Mouse (Mus musculus) erythroblast, embryonic 14.5 days (primary cell): ENCODE data around the gene Rnf114. TPM values are rescaled to one million over a fixed set of nuclear protein-coding genes. Genes with fewer than 3 reads are reported as not detected.

ENCODE experiments used
- H3K27me3 ChIP-seq: 2 replicates; pipeline ENCODE4 v1.6.1; 2012; ENCODE audit warnings: inconsistent platforms; ENCODE audit not compliant: control insufficient read depth
- H3K36me3 ChIP-seq: 2 replicates; pipeline ENCODE4 v1.6.1; 2012; ENCODE audit warnings: mild to moderate bottlenecking, inconsistent platforms; ENCODE audit not compliant: control insufficient read depth
- H3K4me1 ChIP-seq: 2 replicates; pipeline ENCODE4 v1.6.1; 2012; ENCODE audit warnings: inconsistent platforms; ENCODE audit not compliant: control insufficient read depth
- H3K4me3 ChIP-seq: replicated peaks from 2 replicates; pipeline ENCODE3; 2012; ENCODE audit warnings: moderate library complexity, mild to moderate bottlenecking, inconsistent platforms
- H3K9me3 ChIP-seq: 2 replicates; pipeline ENCODE4 v1.6.1; 2012; ENCODE audit warnings: low read length, inconsistent platforms, mixed read lengths; ENCODE audit not compliant: control insufficient read depth
- GATA1 ChIP-seq: IDR thresholded peaks from 2 replicates; pipeline ENCODE4 v1.6.1; 2012; ENCODE audit warnings: low read length, inconsistent platforms, mixed read lengths
- TAL1 ChIP-seq: IDR thresholded peaks from 3 replicates; pipeline ENCODE4 v1.6.1; 2012; ENCODE audit warnings: low read length, inconsistent platforms, mixed read lengths
- polyA plus RNA-seq: library from polyadenylated mRNA; stranded (reverse); fragments of >175 nt; gene quantifications from 2 replicates; pipeline ENCODE4 v1.2.3, GENCODE M21; 2012

Rnf114 gene
- polyA plus RNA-seq, 1 experiment: 0.89 TPM

DNA sequence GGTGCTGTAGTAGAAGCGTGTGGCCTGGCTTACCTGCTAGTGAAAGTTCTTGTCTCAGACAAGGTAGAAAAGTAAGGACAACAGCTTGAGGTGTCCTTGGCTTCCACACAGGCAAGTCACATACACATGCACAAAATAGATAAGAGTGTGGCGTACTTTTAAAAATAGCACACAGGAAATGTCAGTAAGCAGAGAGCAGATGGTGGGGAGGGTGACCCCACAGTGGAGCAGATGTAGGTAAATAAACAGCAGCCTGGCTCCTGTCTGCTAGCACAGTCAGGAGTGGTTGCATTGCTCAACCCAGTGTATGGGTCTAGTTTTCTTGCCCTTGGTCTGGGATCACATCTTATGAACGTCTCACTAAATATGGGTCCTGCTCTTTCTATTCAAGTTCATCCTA, 18.0 kb downstream of the Rnf114 start:
- peaks cover 92% of the 10 kb centered on the region for H3K36me3 ChIP-seq
- no peaks in the 10 kb centered on the region for H3K27me3 ChIP-seq
- peaks cover 29% of the 10 kb centered on the region for H3K4me1 ChIP-seq
- no peak overlapping the region for H3K4me3 ChIP-seq
- TF ChIP-seq TAL1: no peak
- TF ChIP-seq GATA1: no peak
- H3K9me3 ChIP-seq: no peaks in the 10 kb centered on the region

DNA sequence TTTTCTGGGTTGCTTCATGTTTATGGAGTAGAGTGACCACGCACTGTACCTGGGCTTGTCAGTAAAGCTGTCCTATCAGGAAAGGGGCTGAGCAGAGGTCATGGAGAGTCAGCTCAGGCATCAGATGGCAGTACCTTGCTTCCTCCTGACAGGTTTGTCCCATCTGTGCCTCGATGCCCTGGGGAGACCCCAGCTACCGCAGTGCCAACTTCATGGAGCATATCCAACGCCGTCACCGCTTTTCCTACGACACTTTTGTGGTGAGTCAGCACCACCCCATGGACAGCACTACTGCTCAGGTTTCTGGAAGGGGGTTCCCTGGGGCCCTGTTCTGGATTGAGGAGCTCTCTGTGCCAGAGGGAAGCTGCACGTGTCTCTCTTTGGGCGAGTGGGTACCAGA, 19.9 kb downstream of the Rnf114 start:
- Histone ChIP-seq H3K4me3 (no peak overlapping the region), H3K9me3 (no peaks in the 10 kb centered on the region), H3K36me3 (peaks cover 96% of the 10 kb centered on the region), H3K4me1 (peaks cover 16% of the 10 kb centered on the region), H3K27me3 (no peaks in the 10 kb centered on the region)
- TF ChIP-seq GATA1 (no peak), TAL1 (no peak)

DNA sequence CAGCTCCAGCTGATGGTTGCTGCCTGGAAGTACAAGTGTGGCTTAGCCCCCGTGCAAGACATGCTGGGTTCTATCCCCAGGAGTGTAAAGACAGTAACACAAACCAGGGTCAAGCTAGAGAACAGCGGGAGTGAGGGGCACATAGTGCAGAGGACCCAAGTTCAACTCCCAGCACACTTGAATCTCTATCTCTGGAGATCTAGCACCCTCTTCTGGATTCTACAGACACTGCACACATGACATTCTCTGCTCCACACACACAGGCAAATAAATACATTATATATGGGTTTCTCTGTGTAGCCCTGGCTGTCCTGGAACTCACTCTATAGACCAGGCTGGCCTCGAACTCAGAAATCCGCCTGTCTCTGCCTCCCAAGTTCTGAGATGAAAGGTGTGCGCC, 20.5 kb downstream of the Rnf114 start:
- H3K9me3 ChIP-seq: no peaks in the 10 kb centered on the region
- H3K36me3 ChIP-seq: peaks cover 95% of the 10 kb centered on the region
- no peak for TF ChIP-seq GATA1
- no peak for TF ChIP-seq TAL1
- no peak overlapping the region for H3K4me3 ChIP-seq
- H3K27me3 ChIP-seq: no peaks in the 10 kb centered on the region
- H3K4me1 ChIP-seq: peaks cover 15% of the 10 kb centered on the region

DNA sequence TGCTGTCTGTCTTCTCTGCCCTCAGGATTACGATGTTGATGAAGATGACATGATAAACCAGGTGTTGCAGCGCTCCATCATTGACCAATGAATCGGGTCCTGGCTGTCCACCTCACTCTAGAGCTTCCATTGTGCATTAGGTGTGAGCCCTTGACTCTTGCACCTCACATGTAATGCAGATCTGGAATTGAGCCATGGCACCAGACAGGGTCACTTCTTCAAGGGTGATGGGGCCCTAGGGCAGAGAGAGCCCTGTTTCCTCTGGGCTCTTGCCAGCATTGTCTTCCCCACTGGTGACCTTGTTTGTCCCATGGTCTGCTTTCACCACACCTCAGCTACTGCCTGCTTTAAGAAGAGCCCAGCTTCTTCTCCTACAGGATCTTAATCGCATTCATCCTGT, 22.2 kb downstream of the Rnf114 start:
- Histone ChIP-seq H3K4me3 (no peak overlapping the region), H3K9me3 (no peaks in the 10 kb centered on the region), H3K27me3 (no peaks in the 10 kb centered on the region), H3K36me3 (peaks cover 83% of the 10 kb centered on the region), H3K4me1 (peaks cover 10% of the 10 kb centered on the region)
- no peak for TF ChIP-seq GATA1
- no peak for TF ChIP-seq TAL1

DNA sequence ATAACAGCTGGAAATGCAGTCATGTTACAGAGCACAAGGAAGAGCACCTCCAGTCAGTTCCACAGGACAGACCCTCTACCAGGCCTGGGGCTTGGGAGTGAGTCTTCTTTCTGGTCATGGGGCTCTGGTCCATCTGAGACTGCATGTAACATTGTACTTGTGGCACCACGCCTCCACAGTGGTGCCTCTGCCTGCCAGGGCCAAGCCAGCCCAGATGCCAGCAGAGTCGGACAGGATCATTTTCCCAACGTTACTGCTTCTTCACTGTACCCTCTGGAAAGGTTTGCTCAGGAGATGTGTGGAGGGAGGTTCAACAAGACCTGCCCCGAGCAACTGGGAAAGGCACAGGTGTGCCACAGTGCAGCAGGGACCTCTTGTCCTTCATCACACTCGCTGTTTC, 23.2 kb downstream of the Rnf114 start:
- no peak overlapping the region for H3K4me3 ChIP-seq
- TF ChIP-seq GATA1: no peak
- no peak for TF ChIP-seq TAL1
- H3K9me3 ChIP-seq: no peaks in the 10 kb centered on the region
- peaks cover 74% of the 10 kb centered on the region for H3K36me3 ChIP-seq
- no peaks in the 10 kb centered on the region for H3K27me3 ChIP-seq
- peaks cover 2% of the 10 kb centered on the region; the same call in 1 of the 2 replicates for H3K4me1 ChIP-seq

DNA sequence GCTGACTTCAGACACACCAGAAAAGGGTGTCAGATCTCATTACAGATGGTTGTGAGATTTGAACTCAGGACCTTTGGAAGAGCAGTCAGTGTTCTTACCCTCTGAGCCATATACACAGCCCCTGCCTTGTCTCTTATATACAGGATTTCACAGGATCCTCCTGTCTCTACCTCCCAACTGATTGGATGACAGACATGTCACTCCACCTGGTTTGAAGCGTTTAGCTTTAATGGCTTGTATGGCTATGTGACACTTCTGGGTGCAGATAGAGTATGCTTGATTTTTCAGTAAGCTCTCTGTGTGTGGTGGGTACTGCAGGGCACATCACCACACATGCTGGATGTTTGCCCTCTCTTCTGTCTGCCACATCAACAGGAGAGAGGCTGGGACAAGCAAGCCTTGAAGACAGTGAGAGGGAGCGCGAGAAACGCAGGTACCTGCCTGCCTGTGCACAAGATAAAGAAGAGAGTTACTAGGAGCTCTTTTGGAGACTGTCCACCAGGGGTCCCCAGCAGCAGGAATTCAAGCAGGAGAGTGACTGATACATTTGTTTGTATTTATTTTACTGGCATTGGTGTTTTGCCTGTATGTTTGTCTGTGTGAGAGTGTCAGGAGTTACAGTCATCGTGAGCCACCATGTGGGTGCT, 27.3 kb downstream of the Rnf114 start:
- Histone ChIP-seq H3K4me3 (no peak overlapping the region), H3K36me3 (peaks cover 36% of the 10 kb centered on the region), H3K27me3 (no peaks in the 10 kb centered on the region), H3K4me1 (no peaks in the 10 kb centered on the region), H3K9me3 (no peaks in the 10 kb centered on the region)
- no peak for TF ChIP-seq GATA1

DNA sequence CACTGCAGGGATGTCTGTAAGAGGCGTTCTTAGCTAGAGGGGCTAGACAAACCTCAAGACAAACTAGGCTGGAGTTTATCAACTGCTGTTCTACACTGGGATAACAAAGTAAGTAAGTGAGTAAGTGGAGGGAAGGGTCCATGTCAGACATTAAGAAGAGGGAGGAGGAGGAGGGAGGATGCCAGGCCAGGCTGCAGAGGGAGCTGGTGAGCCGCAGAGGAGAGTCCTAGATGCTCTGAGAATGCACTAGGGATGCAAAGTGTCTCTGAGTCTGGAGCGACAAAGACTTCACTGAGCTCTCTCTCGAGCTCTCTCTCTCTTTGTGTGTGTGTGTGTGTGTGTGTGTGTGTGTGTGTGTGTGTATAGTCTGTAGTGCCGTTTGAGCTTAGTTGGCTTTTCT, 35.8 kb downstream of the Rnf114 start:
- peaks cover 7% of the 10 kb centered on the region for H3K4me1 ChIP-seq
- no peaks in the 10 kb centered on the region; the same call in 1 of the 2 replicates for H3K27me3 ChIP-seq
- H3K36me3 ChIP-seq: no peaks in the 10 kb centered on the region
- H3K4me3 ChIP-seq: no peak overlapping the region
- no peak for TF ChIP-seq GATA1
- TF ChIP-seq TAL1: no peak
- no peaks in the 10 kb centered on the region for H3K9me3 ChIP-seq

DNA sequence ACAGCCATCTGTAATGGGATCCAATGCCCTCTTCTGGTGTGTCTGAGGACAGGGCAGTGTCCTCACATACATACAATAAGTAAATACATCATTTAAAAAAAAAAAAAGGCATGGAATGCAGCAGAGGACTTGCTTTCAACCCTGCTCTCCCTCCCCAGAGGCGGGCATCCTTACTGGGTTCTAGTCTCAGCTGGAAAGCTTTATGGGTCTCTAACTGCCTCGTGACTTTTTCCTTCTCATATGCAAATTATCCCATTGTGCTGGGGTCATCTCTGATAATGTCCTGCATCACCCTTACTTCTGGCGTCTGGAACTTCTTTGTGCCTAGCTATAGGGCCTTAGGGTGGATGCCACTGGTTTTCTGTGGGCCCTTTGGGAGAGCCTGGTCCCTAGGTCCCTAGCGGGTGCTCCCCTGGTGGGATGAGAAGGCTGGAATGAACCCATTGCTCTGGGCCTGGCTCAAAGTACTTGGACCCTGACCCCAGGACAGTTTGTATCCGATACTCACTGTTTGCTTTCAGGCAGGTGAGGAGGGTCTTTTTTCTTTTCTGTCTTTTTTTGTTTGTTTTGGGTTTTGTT, 37.6 kb downstream of the Rnf114 start:
- no peak overlapping the region for H3K4me3 ChIP-seq
- no peaks in the 10 kb centered on the region for H3K9me3 ChIP-seq
- H3K36me3 ChIP-seq: no peaks in the 10 kb centered on the region
- peaks cover 5% of the 10 kb centered on the region for H3K27me3 ChIP-seq
- TF ChIP-seq TAL1 (no peak), GATA1 (no peak)
- peaks cover 7% of the 10 kb centered on the region for H3K4me1 ChIP-seq

DNA sequence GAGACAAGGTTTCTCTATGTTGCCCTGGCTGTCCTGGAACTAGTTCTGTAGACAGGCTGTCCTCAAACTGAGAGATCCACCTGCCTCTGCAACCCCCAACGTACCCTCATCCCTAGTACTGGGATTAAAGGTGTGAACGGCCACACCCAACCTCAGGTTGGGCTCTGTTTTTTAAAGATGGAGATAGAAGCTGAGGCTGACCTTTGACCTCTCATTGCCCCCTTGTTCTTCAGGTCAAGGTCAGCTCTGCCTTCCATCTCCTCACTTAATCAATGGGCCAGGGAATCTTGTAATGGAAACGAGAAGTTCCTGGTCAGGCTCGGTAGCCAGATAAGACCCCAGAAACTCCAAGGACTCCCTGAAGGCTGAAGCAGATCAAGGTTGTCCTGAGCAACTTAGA, 38.1 kb downstream of the Rnf114 start:
- H3K27me3 ChIP-seq: peaks cover 9% of the 10 kb centered on the region
- no peak for TF ChIP-seq GATA1
- TF ChIP-seq TAL1: no peak
- H3K9me3 ChIP-seq: no peaks in the 10 kb centered on the region
- H3K4me1 ChIP-seq: peaks cover 7% of the 10 kb centered on the region
- no peaks in the 10 kb centered on the region for H3K36me3 ChIP-seq
- H3K4me3 ChIP-seq: no peak overlapping the region
